Mouse (Mus musculus) cerebellum, postnatal 10 days (tissue): Measurements from ENCODE around the gene Gbf1.

Source experiments
- DNase-seq, 2 experiments: peaks; one replicate each; pipeline ENCODE4 v3.0.0; 2021; ENCODE audit warnings: mixed read lengths in 2 of 2

The Gbf1 gene

DNA sequence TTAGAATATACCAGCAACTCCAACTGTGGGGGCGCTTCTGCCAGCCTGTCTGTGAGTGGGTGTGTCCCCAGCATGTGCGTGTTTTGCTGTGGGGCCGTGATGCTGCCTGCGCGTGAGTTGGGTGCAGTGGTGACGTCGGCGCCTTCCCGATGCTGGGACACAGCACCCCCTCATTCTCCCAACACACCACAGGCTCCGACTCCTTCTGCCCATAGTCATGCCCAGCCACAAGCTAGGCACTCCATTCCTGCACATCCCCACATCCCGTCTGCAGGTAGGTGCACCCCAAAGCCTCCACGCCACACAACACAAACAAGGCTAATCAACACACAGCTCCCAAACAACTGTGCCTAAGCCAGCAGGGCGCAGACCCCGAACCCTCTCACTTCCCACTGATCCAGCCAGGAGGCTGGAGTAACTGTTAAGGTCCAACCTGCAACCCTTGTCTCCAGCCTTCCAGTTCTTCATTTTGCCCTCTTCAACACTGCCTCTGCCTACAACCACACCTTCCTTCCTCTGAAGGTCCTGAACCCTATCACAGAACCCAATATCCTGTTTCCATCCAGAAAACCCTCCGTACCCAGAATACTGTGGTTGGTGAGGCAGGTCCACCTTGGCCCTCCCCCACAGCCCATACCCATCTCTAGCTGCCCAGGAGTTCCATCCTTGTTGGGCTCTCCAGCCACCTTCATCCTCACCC, 164.7 kb downstream of the Gbf1 start:
- DNase-seq: peak; percentile 12 to 13

DNA sequence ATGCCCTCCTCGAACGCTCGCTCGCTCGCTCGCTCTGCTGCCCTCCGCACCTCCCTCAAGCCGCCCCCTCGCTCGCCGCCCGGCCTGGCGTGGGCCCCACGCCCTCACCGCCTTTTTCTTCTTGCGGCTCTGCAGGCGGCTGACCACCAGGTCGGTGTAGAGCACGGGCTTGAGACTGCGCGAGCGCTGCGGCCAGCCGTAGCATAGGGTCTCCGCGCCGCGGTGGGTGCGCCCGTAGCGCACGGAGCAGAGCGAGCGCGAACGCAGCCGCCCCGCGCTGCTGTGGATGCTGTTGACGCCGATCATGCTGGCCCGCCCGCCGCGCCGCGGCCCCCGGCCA, 165.2 kb downstream of the Gbf1 start:
- DNase-seq: peak in 1 of 2 experiments; percentile 37

GRCm38 (mm10) chr19:46318031-46318471, 165.7 kb downstream of the Gbf1 start:
- peak; percentile 42 to 50 for DNase-seq

DNA sequence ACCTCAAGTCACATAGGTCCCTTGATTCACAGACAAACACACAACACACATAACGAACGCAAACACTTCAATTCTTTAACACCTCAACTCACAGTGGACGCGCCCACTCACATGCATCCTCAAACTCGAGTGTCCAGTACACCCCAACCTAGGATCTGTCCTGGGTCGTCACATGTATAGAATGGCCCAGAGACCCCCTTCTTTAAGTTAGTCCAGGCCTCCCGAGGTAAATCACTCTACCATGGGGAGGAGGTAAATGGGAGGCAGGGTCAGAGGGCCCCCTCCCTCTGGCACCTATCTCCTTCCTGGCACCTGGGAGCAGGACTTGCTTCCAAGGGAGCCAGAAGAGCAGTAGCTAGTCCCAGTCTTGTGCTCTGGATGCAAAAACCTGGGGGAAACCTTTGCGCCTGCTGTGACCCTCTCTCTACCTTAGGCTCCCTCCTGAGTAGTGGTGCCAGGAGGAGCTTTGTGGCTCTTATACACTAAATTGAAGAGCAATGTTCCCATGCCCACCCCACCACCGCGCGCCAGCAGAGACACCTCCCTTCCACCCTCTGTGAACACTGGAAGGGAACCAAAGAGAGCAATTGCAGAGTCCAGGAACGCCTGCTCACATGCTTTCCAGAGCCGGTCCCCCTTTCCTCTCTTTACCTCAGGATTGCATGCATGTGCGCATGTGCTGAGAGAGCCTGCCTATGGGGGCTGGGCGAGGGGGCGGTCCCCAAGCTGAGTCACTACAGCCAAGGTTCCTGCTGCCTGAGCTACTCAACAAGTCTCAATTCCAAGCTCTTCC, 166.5 kb downstream of the Gbf1 start:
- DNase-seq: peak; percentile 83 to 88

- peak; percentile 4 to 17 for DNase-seq
These were observed 167.9 kb downstream of the Gbf1 start for GRCm38 (mm10) chr19:46320076-46320785.

- peak; percentile 78 to 79 for DNase-seq
These were observed 169.0 kb downstream of the Gbf1 start for GRCm38 (mm10) chr19:46321101-46321943.

DNA sequence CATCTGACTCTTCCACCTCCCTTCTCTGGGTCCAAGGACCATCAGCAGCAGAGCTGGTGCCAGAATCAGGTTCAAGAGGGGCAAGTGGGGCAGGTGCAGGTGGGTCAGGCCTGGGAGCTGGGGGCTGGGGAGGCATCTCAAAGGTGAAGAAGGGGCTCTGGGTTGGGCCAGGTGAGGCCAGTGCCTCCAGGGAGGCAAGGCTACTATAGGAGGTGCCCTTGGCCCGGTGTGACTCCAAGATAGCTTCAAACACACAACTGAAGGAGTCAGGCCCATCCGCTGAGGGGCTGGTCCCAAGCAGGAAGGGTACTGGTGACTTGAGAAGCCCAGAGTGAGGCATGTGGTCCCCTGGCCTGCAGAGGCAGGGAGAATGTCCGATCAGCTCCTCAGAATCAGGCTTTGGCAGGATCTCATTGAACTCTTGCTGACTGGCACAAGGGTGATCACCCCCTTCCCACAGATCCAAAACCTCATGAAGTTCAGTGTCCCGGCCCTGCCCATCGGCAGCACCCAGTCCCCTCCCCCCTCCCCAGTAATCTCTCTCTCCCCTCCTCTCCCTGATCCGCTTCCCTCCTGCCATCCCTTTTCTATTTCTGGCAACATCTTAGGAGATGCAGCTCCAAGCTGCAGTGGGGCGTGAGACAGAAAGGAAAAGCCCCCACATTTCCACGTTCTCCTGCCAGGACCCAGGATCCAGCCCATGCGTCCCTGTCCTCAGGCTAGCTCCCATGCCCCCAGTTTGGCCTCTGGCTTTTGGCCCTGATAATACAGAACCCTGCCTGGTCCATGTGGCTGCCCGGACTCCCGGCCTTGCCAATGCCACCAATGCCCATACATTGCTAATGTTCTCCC, 170.1 kb downstream of the Gbf1 start:
- DNase-seq: peak; percentile 48 to 50

GRCm38 (mm10) chr19:46322996-46323572, 170.8 kb downstream of the Gbf1 start:
- DNase-seq: no peak

GRCm38 (mm10) chr19:46323716-46324115, 171.4 kb downstream of the Gbf1 start:
- DNase-seq: no peak

- DNase-seq: no peak
These were observed 172.1 kb downstream of the Gbf1 start for GRCm38 (mm10) chr19:46324366-46324765.

DNA sequence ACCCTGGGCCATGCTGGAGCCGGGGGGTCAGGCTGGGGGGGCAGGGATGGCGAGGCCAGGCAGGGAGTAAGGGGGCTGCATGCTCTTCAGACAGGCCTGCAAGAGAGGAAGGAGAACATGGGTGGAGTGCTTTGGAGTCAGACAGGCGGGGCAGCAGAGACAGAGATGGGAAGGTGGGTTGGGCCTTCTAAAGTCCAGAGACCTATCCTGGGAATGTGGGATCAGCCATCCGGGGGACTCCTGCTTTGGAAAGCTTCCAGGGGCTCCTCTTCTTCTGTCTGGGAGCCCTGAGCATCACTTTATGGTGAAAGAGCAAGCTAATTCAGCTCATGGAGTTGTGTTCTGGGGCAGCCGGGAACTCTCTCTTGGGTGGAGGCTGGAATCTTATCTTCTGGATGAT, 172.6 kb downstream of the Gbf1 start:
- no peak for DNase-seq

- peak; percentile 58 to 63 for DNase-seq
These were observed 173.9 kb downstream of the Gbf1 start for GRCm38 (mm10) chr19:46326019-46326755.

DNA sequence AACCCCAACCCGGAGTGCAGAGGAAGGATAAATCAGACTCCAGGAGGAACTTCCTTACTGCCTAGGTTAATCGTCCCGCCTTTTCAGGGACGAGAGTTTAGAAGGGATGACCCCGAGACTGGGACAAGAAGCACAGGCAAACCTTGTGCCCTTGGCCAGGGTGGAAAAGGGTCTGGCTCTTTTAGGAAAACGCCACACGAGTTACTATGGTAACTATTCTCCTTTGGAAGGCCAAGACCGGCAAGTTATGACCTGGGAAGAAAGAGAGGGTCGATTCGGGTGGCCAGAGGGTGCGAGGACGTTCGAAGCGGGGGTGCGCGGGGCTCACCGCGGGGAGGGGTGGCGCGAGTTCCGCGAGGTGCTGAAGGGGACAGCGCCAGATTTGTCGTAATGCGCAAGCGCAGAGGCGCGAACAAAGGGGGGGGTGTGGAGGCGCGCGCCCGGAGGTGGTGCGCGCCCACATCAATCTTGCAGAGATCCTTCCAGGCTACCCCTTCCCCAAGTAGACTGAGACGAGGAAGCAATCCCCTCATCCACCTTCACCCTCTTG, 174.5 kb downstream of the Gbf1 start, which contains the start of gene Psd:
Gene Psd, minus strand, starts transcription at position 401 of the 550 bp plus-strand sequence.
- peak; percentile 86 to 88 for DNase-seq

- peak in 1 of 2 experiments; percentile 22 for DNase-seq
These were observed 175.3 kb downstream of the Gbf1 start for GRCm38 (mm10) chr19:46327531-46328064.

GRCm38 (mm10) chr19:46328081-46329030, 176.0 kb downstream of the Gbf1 start, which contains the start of gene Fbxl15:
Gene Fbxl15 (plus strand): TSS chr19:46328184.
- peak; percentile 96 for DNase-seq

GRCm38 (mm10) chr19:46329031-46329641, 176.8 kb downstream of the Gbf1 start:
- peak; percentile 74 to 76 for DNase-seq

DNA sequence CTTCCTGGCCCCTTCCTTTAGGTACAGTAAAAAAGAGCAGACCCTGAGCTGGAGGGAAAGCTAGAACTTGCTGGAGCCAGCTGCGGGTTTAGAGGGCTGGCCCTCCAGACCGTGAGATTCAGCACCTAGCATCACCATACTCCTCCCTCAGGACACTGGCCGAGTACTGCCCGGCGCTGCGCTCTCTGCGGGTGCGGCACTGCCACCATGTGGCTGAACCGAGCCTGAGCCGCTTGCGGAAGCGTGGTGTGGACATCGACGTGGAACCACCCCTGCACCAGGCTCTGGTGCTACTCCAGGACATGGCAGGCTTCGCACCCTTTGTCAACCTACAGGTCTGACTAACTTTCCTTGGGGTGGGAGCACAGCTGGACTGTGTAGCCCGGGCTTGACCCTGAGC, 177.6 kb downstream of the Gbf1 start:
- DNase-seq: peak; percentile 88 to 90

DNA sequence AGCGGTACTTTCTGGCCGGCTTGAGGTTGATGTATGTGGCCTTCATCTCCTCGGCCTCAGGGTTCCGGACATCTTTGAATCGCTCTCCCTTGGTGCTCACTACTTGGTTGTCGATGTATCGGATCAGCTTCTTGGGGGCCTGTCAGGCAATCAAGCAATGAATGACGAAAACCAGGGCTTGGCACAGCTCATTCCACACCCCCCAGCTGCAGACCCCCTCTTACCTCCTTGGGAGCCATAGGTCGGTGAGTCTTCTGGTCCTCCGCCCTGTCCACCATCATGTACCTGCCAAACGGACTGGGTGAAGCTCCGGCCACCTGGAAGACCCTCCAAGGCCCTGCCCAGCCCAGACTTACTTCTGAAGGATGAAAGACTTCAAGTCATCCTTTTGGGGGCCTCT, 178.4 kb downstream of the Gbf1 start:
- DNase-seq: peak in 1 of 2 experiments; percentile 15
